Mouse (Mus musculus): ENCODE results near the gene Srgap2. TPM values are rescaled to one million over a fixed set of nuclear protein-coding genes. Genes with fewer than 3 reads are reported as not detected.
"Not testable (repeated sequence)": the region's sequence is repeated elsewhere in the genome, so short reads cannot be mapped to it uniquely, and the experiment has no call there.

The Srgap2 gene
- total RNA-seq (2022), result 10 to 100 TPM; 70.7 to 81.5 (median 76.7) TPM

- DNase-seq (ENCODE audit: low spot score in 2 of 2), result peak; percentile 99 to 100
Measured at GRCm38 (mm10) chr1:131527281-131528080, at the start of gene Srgap2, which contains the start of gene Fam72a. Gene Srgap2, minus strand, starts transcription at chr1:131527352. Gene Fam72a, plus strand, starts transcription at chr1:131527903.

GRCm38 (mm10) chr1:131573721-131574120, 46.6 kb upstream of the Srgap2 start:
- DNase-seq (ENCODE audit: low spot score in 2 of 2), result no peak

GRCm38 (mm10) chr1:131570391-131570790, 43.2 kb upstream of the Srgap2 start:
- no peak for DNase-seq (ENCODE audit: low spot score in 2 of 2)

- DNase-seq (ENCODE audit: low spot score in 2 of 2), result no peak
Measured at GRCm38 (mm10) chr1:131569721-131570120, 42.6 kb upstream of the Srgap2 start.

GRCm38 (mm10) chr1:131566056-131566455, 38.9 kb upstream of the Srgap2 start:
- DNase-seq (ENCODE audit: low spot score in 2 of 2), result not testable (repeated sequence)

GRCm38 (mm10) chr1:131562081-131562480, 34.9 kb upstream of the Srgap2 start:
- DNase-seq (ENCODE audit: low spot score in 2 of 2), result no peak

GRCm38 (mm10) chr1:131560500-131560899, 33.3 kb upstream of the Srgap2 start:
- no peak for DNase-seq (ENCODE audit: low spot score in 2 of 2)

GRCm38 (mm10) chr1:131555042-131555812, 28.1 kb upstream of the Srgap2 start:
- peak; percentile 51 to 83 for DNase-seq (ENCODE audit: low spot score in 2 of 2)

- no peak for DNase-seq (ENCODE audit: low spot score in 2 of 2)
Measured at GRCm38 (mm10) chr1:131553428-131553827, 26.3 kb upstream of the Srgap2 start.

- DNase-seq (ENCODE audit: low spot score in 2 of 2), result no peak
Measured at GRCm38 (mm10) chr1:131551956-131552355, 24.8 kb upstream of the Srgap2 start.

- no peak for DNase-seq (ENCODE audit: low spot score in 2 of 2)
Measured at GRCm38 (mm10) chr1:131548494-131549365, 21.6 kb upstream of the Srgap2 start.

- DNase-seq (ENCODE audit: low spot score in 2 of 2), result no peak
Measured at GRCm38 (mm10) chr1:131546798-131547690, 19.9 kb upstream of the Srgap2 start.

GRCm38 (mm10) chr1:131543886-131544565, 16.9 kb upstream of the Srgap2 start:
- peak in 1 of 2 experiments; percentile 65 for DNase-seq (ENCODE audit: low spot score in 2 of 2)

GRCm38 (mm10) chr1:131541903-131542302, 14.8 kb upstream of the Srgap2 start:
- no peak for DNase-seq (ENCODE audit: low spot score in 2 of 2)

- DNase-seq (ENCODE audit: low spot score in 2 of 2), result no peak
Measured at GRCm38 (mm10) chr1:131541431-131541830, 14.3 kb upstream of the Srgap2 start.

GRCm38 (mm10) chr1:131540795-131541194, 13.6 kb upstream of the Srgap2 start:
- DNase-seq (ENCODE audit: low spot score in 2 of 2), result no peak

- DNase-seq (ENCODE audit: low spot score in 2 of 2), result no peak
Measured at GRCm38 (mm10) chr1:131539771-131540170, 12.6 kb upstream of the Srgap2 start.

- no peak for DNase-seq (ENCODE audit: low spot score in 2 of 2)
Measured at GRCm38 (mm10) chr1:131528561-131529166, 1.5 kb upstream of the Srgap2 start.

GRCm38 (mm10) chr1:131528081-131528507, 942 bp upstream of the Srgap2 start:
- peak in 1 of 2 experiments; percentile 26 for DNase-seq (ENCODE audit: low spot score in 2 of 2)
